Mouse (Mus musculus) layer of hippocampus, adult 9-10 months (tissue): ENCODE data around the gene Slc22a21.

Experiments used
- DNase-seq: peaks from one replicate; pipeline ENCODE4 v3.0.0; 2022; ENCODE audit warnings: low spot score

Gene Slc22a21

GRCm38 (mm10) chr11:53903781-53904533 lies 76.2 kb downstream of the Slc22a21 start:
- no peak for DNase-seq

DNA sequence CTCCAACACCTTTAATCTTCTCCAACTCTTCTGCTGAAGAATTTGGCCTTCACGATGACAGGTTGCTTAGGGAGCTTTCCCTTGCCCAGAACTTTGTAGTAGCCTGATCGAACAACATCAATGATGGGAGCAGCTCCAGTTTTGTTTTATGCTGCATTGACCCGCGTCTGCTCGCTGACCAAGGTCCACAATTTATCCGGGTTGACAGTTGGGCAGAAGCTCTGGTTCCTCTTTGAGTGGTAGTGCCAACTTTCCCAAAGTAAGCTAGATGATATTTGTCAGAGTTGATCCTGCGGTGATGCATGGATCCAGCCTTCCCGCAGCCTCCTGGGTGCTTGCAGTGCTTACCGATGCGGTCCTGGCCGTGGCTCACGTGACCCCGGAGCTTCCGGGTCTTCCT lies 77.4 kb downstream of the Slc22a21 start:
- DNase-seq, result no peak

GRCm38 (mm10) chr11:53900991-53901390 lies 79.1 kb downstream of the Slc22a21 start:
- no peak for DNase-seq

GRCm38 (mm10) chr11:53899981-53900380 lies 80.2 kb downstream of the Slc22a21 start:
- DNase-seq, result no peak
